In genomic region chr5:123851398-123851797, GRCm38 (mm10) we compare ENCODE assay signal across 16 mouse cellular contexts. TPM values are rescaled to one million over a fixed set of nuclear protein-coding genes. Genes with fewer than 3 reads are reported as not detected.
DNase-seq lines count a peak whose midpoint lies in the region; ATAC-seq and TF ChIP-seq lines count a peak whose summit lies in the region.
"Had no signal": no experiment of that assay in that cellular context is flagged by ENCODE, and none has a peak within 500 bp of the region (broad histone marks: within the 10 kb centered on the region; RNA-seq: fewer than 3 reads in every experiment).

No protein-coding gene starts in this region.

- no peak for TF ChIP-seq POLR2A in lung, adult 2 months (IDR thresholded peaks at IDR 0.05; ENCODE audit: borderline replicate concordance, extremely low read depth, low read depth, low read length)

- no peaks in the 10 kb centered on the region for H3K27me3 ChIP-seq in kidney, embryonic 15.5 days
- H3K27me3 ChIP-seq in intestine, postnatal 0 days (replicated peaks; ENCODE audit: control insufficient read depth, insufficient read depth, low read length): no peaks in the 10 kb centered on the region
- H3K27me3 ChIP-seq in forebrain, embryonic 13.5 days: no peaks in the 10 kb centered on the region
- H3K27me3 ChIP-seq: forebrain, embryonic 12.5 days; heart, embryonic 15.5 days; hindbrain, embryonic 15.5 days had no signal

- H3K4me1 ChIP-seq in lung, adult 2 months (ENCODE audit: control insufficient read depth, insufficient read depth, low read length): no peaks in the 10 kb centered on the region
- H3K4me1 ChIP-seq in kidney, embryonic 15.5 days: peaks cover 6% of the 10 kb centered on the region; the same call in 1 of the 2 replicates
- no peaks in the 10 kb centered on the region for H3K4me1 ChIP-seq in intestine, postnatal 0 days (replicated peaks; ENCODE audit: control insufficient read depth, insufficient read depth, low read length)
- no peaks in the 10 kb centered on the region for H3K4me1 ChIP-seq in forebrain, embryonic 13.5 days
- H3K4me1 ChIP-seq: forebrain, embryonic 12.5 days; hindbrain, embryonic 15.5 days had no signal

- WGBS in lung, adult 2 months: 28% methylated on average over 2 of the region's 2 CpGs
- WGBS in kidney, embryonic 15.5 days: 14% methylated on average over 2 of the region's 2 CpGs
- WGBS in intestine, postnatal 0 days: 34% methylated on average over 2 of the region's 2 CpGs
- WGBS in forebrain, embryonic 13.5 days: 65% methylated on average over 2 of the region's 2 CpGs

- TF ChIP-seq CTCF in lung, adult 2 months (IDR thresholded peaks at IDR 0.05; ENCODE audit: insufficient read depth, low read length): no peak
- TF ChIP-seq CTCF in intestine, postnatal 0 days (IDR thresholded peaks at IDR 0.05; ENCODE audit: low read depth): no peak

- no peak overlapping the region for H3K4me3 ChIP-seq in lung, adult 2 months (replicated peaks; ENCODE audit: extremely low read depth, low read depth, low read length)
- H3K4me3 ChIP-seq in kidney, embryonic 15.5 days (replicated peaks): no peak overlapping the region
- no peak overlapping the region for H3K4me3 ChIP-seq in intestine, postnatal 0 days (ENCODE audit: low read depth, low read length)
- H3K4me3 ChIP-seq in forebrain, embryonic 13.5 days: no peak overlapping the region
- H3K4me3 ChIP-seq: forebrain, embryonic 12.5 days; heart, embryonic 15.5 days; hindbrain, embryonic 15.5 days; liver, embryonic 12.5 days had no signal

- no peak overlapping the region for H3K4me2 ChIP-seq in kidney, embryonic 15.5 days
- H3K4me2 ChIP-seq in intestine, postnatal 0 days (replicated peaks; ENCODE audit: low read depth): no peak overlapping the region
- H3K4me2 ChIP-seq in forebrain, embryonic 13.5 days: no peak overlapping the region
- H3K4me2 ChIP-seq: forebrain, embryonic 12.5 days; heart, embryonic 15.5 days; hindbrain, embryonic 15.5 days; liver, embryonic 12.5 days had no signal

- H3K27ac ChIP-seq in kidney, embryonic 15.5 days: no peak overlapping the region
- H3K27ac ChIP-seq in intestine, postnatal 0 days (ENCODE audit: low read depth, low read length): no peak overlapping the region
- no peak overlapping the region for H3K27ac ChIP-seq in forebrain, embryonic 13.5 days
- H3K27ac ChIP-seq: forebrain, embryonic 12.5 days; heart, embryonic 15.5 days; hindbrain, embryonic 15.5 days; liver, embryonic 12.5 days had no signal

- ATAC-seq in kidney, embryonic 15.5 days (replicated peaks; ENCODE audit: low FRiP score): 0 out of 2 replicates have a peak, but pooled peaks have one; percentile 40
- no peak for ATAC-seq in intestine, postnatal 0 days
- no peak for ATAC-seq in forebrain, embryonic 13.5 days
- ATAC-seq: liver, embryonic 12.5 days had no signal

- no peaks in the 10 kb centered on the region for H3K36me3 ChIP-seq in kidney, embryonic 15.5 days
- no peaks in the 10 kb centered on the region for H3K36me3 ChIP-seq in intestine, postnatal 0 days (ENCODE audit: control insufficient read depth, insufficient read depth)
- no peaks in the 10 kb centered on the region for H3K36me3 ChIP-seq in forebrain, embryonic 13.5 days (ENCODE audit: poor library complexity, severe bottlenecking)
- H3K36me3 ChIP-seq: forebrain, embryonic 12.5 days; heart, embryonic 15.5 days; hindbrain, embryonic 15.5 days; liver, embryonic 12.5 days had no signal

- DNase-seq in lung, postnatal 10 days: peak; percentile 16
- no peak for DNase-seq in lung, adult 2 months
- DNase-seq in mesoderm, embryonic 11.5 days (ENCODE audit: low read depth, low spot score): peak; percentile 10
- DNase-seq in right cerebral cortex, postnatal 10 days (ENCODE audit: low spot score in 2 of 2): no peak
- DNase-seq in cerebellum, adult 11-12 months: no peak
- DNase-seq: adrenal gland, adult 2 months; cerebellum, postnatal 10 days; lung, postnatal 14 days; right cerebral cortex, postnatal 25 days had no signal

- H3K9me3 ChIP-seq in kidney, embryonic 15.5 days (replicated peaks): no peaks in the 10 kb centered on the region
- no peaks in the 10 kb centered on the region for H3K9me3 ChIP-seq in intestine, postnatal 0 days (ENCODE audit: control insufficient read depth)
- H3K9me3 ChIP-seq in forebrain, embryonic 13.5 days (replicated peaks): no peaks in the 10 kb centered on the region
- H3K9me3 ChIP-seq: forebrain, embryonic 12.5 days; heart, embryonic 15.5 days; hindbrain, embryonic 15.5 days had no signal

- no peak overlapping the region for H3K9ac ChIP-seq in kidney, embryonic 15.5 days
- H3K9ac ChIP-seq in intestine, postnatal 0 days (ENCODE audit: low read depth, low read length): no peak overlapping the region
- H3K9ac ChIP-seq in forebrain, embryonic 13.5 days: no peak overlapping the region
- H3K9ac ChIP-seq: forebrain, embryonic 12.5 days; heart, embryonic 15.5 days; hindbrain, embryonic 15.5 days; liver, embryonic 12.5 days had no signal

RNA-seq across cellular contexts. Expression of gene Hcar2, which starts 13.9 kb away (rescaled TPM):
- 6.0 and 12.9 TPM in 2 replicates for polyA plus RNA-seq in lung, adult 2 months (2012; rRNA removed)
- 0.10 TPM in 1 of 2 replicates, not detected in the other for polyA plus RNA-seq in kidney, embryonic 15.5 days (2015; fragmentation: Nextera tagmentation; extraction: Ambion mirVana)
- 0.16 and 0.30 TPM in 2 replicates for polyA plus RNA-seq in intestine, postnatal 0 days (2015; fragmentation: Nextera tagmentation; extraction: Ambion mirVana)
- not detected in 2 replicates for polyA plus RNA-seq in forebrain, embryonic 13.5 days (2015; fragmentation: Nextera tagmentation; extraction: Ambion mirVana)
- polyA plus RNA-seq: forebrain, embryonic 12.5 days; hindbrain, embryonic 15.5 days had no signal

RNA-seq across cellular contexts. Expression of gene Hcar1, which starts 28.4 kb away (rescaled TPM):
- polyA plus RNA-seq in lung, adult 2 months (2012; rRNA removed): 1.4 and 2.7 TPM in 2 replicates
- polyA plus RNA-seq in kidney, embryonic 15.5 days (2015; fragmentation: Nextera tagmentation; extraction: Ambion mirVana): 2.0 TPM in 2 replicates
- polyA plus RNA-seq in intestine, postnatal 0 days (2015; fragmentation: Nextera tagmentation; extraction: Ambion mirVana): 1.4 TPM in 2 replicates
- polyA plus RNA-seq in forebrain, embryonic 13.5 days (2015; fragmentation: Nextera tagmentation; extraction: Ambion mirVana): 0.13 and 0.16 TPM in 2 replicates

RNA-seq across cellular contexts. Expression of gene Denr, which starts 55.6 kb away (rescaled TPM):
- 18.7 and 20.3 TPM in 2 replicates for polyA plus RNA-seq in lung, adult 2 months (2012; rRNA removed)
- 145 and 164 TPM in 2 replicates for polyA plus RNA-seq in kidney, embryonic 15.5 days (2015; fragmentation: Nextera tagmentation; extraction: Ambion mirVana)
- 82.7 and 89.1 TPM in 2 replicates for polyA plus RNA-seq in intestine, postnatal 0 days (2015; fragmentation: Nextera tagmentation; extraction: Ambion mirVana)
- 139 and 160 TPM in 2 replicates for polyA plus RNA-seq in forebrain, embryonic 13.5 days (2015; fragmentation: Nextera tagmentation; extraction: Ambion mirVana)

Comparison
In these comparisons a context has a peak if more than half of its experiments do, and no peak if none do; other contexts are left out.
1. DNase-seq: peak in lung, postnatal 10 days (single experiment) and mesoderm, embryonic 11.5 days (single experiment); none in lung, adult 2 months (single experiment), right cerebral cortex, postnatal 10 days (0 of 2) and cerebellum, adult 11-12 months (single experiment).